In the genomic region with DNA sequence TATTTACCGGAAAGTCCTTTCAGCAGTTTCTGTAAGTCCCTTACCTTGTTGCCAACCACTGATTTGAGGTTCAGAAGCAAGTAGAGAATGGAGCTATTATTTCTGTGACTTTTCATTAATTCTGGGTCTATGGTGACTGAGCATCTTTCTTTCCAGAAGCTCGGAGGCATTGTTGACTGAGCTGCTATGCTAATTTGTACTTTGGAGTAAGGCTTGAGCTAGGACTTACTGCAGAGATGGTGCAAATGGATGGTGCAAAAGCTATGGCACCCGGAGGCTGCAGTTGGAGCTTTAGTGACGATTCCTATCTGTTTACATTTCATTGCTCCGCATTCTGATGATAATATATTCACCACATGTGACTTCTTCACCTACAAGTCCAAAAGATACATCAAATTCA, we compare ENCODE assay signal across 12 mouse cellular contexts.
A peak's percentile ranks its signal among the peaks of the same experiment; 100 is the strongest.
DNase-seq lines count a peak whose midpoint lies in the region; ATAC-seq lines count a peak whose summit lies in the region.
"Had no signal": no experiment of that assay in that cellular context is flagged by ENCODE, and none has a peak within 500 bp of the region (broad histone marks: within the 10 kb centered on the region; RNA-seq: fewer than 3 reads in every experiment).

No protein-coding gene starts in this region.

- H3K36me3 ChIP-seq in forebrain, embryonic 14.5 days (ENCODE audit: control insufficient read depth, insufficient read depth, low read length) = no peaks in the 10 kb centered on the region
- H3K36me3 ChIP-seq in hindbrain, embryonic 13.5 days = no peaks in the 10 kb centered on the region
- H3K36me3 ChIP-seq in neural tube, embryonic 13.5 days = no peaks in the 10 kb centered on the region
- H3K36me3 ChIP-seq in intestine, embryonic 16.5 days (ENCODE audit: control insufficient read depth, insufficient read depth, low read length) = no peaks in the 10 kb centered on the region
- H3K36me3 ChIP-seq: G1E had no signal

- no peaks in the 10 kb centered on the region for H3K9me3 ChIP-seq in forebrain, embryonic 14.5 days (replicated peaks; ENCODE audit: control insufficient read depth, low read length)
- H3K9me3 ChIP-seq in hindbrain, embryonic 13.5 days = no peaks in the 10 kb centered on the region
- H3K9me3 ChIP-seq in neural tube, embryonic 13.5 days = no peaks in the 10 kb centered on the region
- no peaks in the 10 kb centered on the region for H3K9me3 ChIP-seq in intestine, embryonic 16.5 days (ENCODE audit: control insufficient read depth, low read length)

- H3K9ac ChIP-seq in forebrain, embryonic 14.5 days (ENCODE audit: low read length) = no peak overlapping the region
- H3K9ac ChIP-seq in hindbrain, embryonic 13.5 days = no peak overlapping the region
- H3K9ac ChIP-seq in neural tube, embryonic 13.5 days = no peak overlapping the region
- no peak overlapping the region for H3K9ac ChIP-seq in intestine, embryonic 16.5 days (ENCODE audit: low read depth, low read length)

- H3K4me3 ChIP-seq in forebrain, embryonic 14.5 days (ENCODE audit: low read depth, low read length) = no peak overlapping the region
- no peak overlapping the region for H3K4me3 ChIP-seq in hindbrain, embryonic 13.5 days
- no peak overlapping the region for H3K4me3 ChIP-seq in neural tube, embryonic 13.5 days
- no peak overlapping the region for H3K4me3 ChIP-seq in intestine, embryonic 16.5 days (ENCODE audit: low read length)

- H3K4me2 ChIP-seq in forebrain, embryonic 14.5 days (ENCODE audit: low read length) = no peak overlapping the region
- H3K4me2 ChIP-seq in hindbrain, embryonic 13.5 days = peak overlapping the region; percentile 41
- H3K4me2 ChIP-seq in neural tube, embryonic 13.5 days = no peak overlapping the region
- H3K4me2 ChIP-seq in intestine, embryonic 16.5 days (ENCODE audit: low read depth, low read length) = no peak overlapping the region

- no peak overlapping the region for H3K27ac ChIP-seq in forebrain, embryonic 14.5 days (ENCODE audit: low read depth, low read length)
- peak overlapping the region; percentile 87 for H3K27ac ChIP-seq in hindbrain, embryonic 13.5 days
- H3K27ac ChIP-seq in neural tube, embryonic 13.5 days (replicated peaks) = peak overlapping the region; percentile 49; the same call in 1 of the 2 replicates
- no peak overlapping the region for H3K27ac ChIP-seq in intestine, embryonic 16.5 days (ENCODE audit: low read length)

- peak; percentile 26 for DNase-seq in layer of hippocampus, adult 9-10 months (ENCODE audit: low spot score)
- no peak for DNase-seq in layer of hippocampus, postnatal 10 days (ENCODE audit: low spot score in 2 of 2)
- peak; percentile 25 for DNase-seq in forebrain, embryonic 14.5 days (ENCODE audit: low spot score)
- no peak for DNase-seq in kidney, adult 11 months
- DNase-seq: kidney, adult 9 months; lung, adult 2 months; lung, postnatal 4 days; thymus, adult 2 months had no signal

- ATAC-seq in forebrain, embryonic 14.5 days = no peak
- ATAC-seq in hindbrain, embryonic 13.5 days (ENCODE audit: low FRiP score) = no peak
- 0 out of 2 replicates have a peak, but pooled peaks have one; percentile 24 for ATAC-seq in neural tube, embryonic 13.5 days (ENCODE audit: low read depth)
- ATAC-seq in intestine, embryonic 16.5 days = no peak

- no peaks in the 10 kb centered on the region for H3K27me3 ChIP-seq in forebrain, embryonic 14.5 days (replicated peaks; ENCODE audit: control insufficient read depth, insufficient read depth, low read length)
- H3K27me3 ChIP-seq in hindbrain, embryonic 13.5 days = no peaks in the 10 kb centered on the region
- H3K27me3 ChIP-seq in neural tube, embryonic 13.5 days = no peaks in the 10 kb centered on the region
- no peaks in the 10 kb centered on the region for H3K27me3 ChIP-seq in intestine, embryonic 16.5 days (replicated peaks; ENCODE audit: control insufficient read depth, insufficient read depth, low read length)

- peaks cover 17% of the 10 kb centered on the region for H3K4me1 ChIP-seq in forebrain, embryonic 14.5 days (ENCODE audit: control insufficient read depth, insufficient read depth, low read length)
- H3K4me1 ChIP-seq in hindbrain, embryonic 13.5 days (replicated peaks) = peaks cover 26% of the 10 kb centered on the region
- H3K4me1 ChIP-seq in neural tube, embryonic 13.5 days (replicated peaks) = peaks cover 15% of the 10 kb centered on the region
- no peaks in the 10 kb centered on the region for H3K4me1 ChIP-seq in intestine, embryonic 16.5 days (ENCODE audit: control insufficient read depth, insufficient read depth, low read length)

- WGBS in forebrain, embryonic 14.5 days = 41% methylated on average over 5 of the region's 5 CpGs
- 46% methylated on average over 5 of the region's 5 CpGs for WGBS in hindbrain, embryonic 13.5 days
- WGBS in neural tube, embryonic 13.5 days = 63% methylated on average over 5 of the region's 5 CpGs
- WGBS in intestine, embryonic 16.5 days = 80% methylated on average over 5 of the region's 5 CpGs

Comparison
In these comparisons a context has a peak if more than half of its experiments do, and no peak if none do; other contexts are left out.
1. DNase-seq: peak in layer of hippocampus, adult 9-10 months (single experiment) and forebrain, embryonic 14.5 days (single experiment); none in layer of hippocampus, postnatal 10 days (0 of 2) and kidney, adult 11 months (single experiment).
2. H3K27ac ChIP-seq: peak in hindbrain, embryonic 13.5 days (single experiment) and neural tube, embryonic 13.5 days (single experiment); none in forebrain, embryonic 14.5 days (single experiment) and intestine, embryonic 16.5 days (single experiment).